Mouse (Mus musculus) ES-Bruce4 (cell line): ENCODE results near the gene Mxd3. TPM values are rescaled to one million over a fixed set of nuclear protein-coding genes. Genes with fewer than 3 reads are reported as not detected.

Experiments used
- H3K27ac ChIP-seq: 2 replicates; pipeline ENCODE4 v1.5.1; 2012; ENCODE audit warnings: low read length, inconsistent platforms; ENCODE audit not compliant: insufficient read depth
- H3K27me3 ChIP-seq: 2 replicates; pipeline ENCODE4 v1.6.1; 2012; ENCODE audit warnings: mild to moderate bottlenecking, low read length, inconsistent platforms; ENCODE audit not compliant: control insufficient read depth, poor library complexity, insufficient read depth, severe bottlenecking
- H3K36me3 ChIP-seq: 2 replicates; pipeline ENCODE4 v1.6.1; 2012; ENCODE audit warnings: inconsistent platforms, mild to moderate bottlenecking, low read length, moderate library complexity; ENCODE audit not compliant: control insufficient read depth, poor library complexity, insufficient read depth, severe bottlenecking
- H3K4me1 ChIP-seq: one replicate; pipeline ENCODE4 v1.8.1; 2011; ENCODE audit warnings: low read length; ENCODE audit not compliant: control insufficient read depth, insufficient read depth
- H3K4me3 ChIP-seq: 2 replicates; pipeline ENCODE4 v1.5.1; 2011; ENCODE audit warnings: low read depth, mild to moderate bottlenecking, low read length
- H3K9ac ChIP-seq: 2 replicates; pipeline ENCODE4 v1.6.1; 2012; ENCODE audit warnings: low read depth, mild to moderate bottlenecking, inconsistent platforms; ENCODE audit not compliant: poor library complexity, severe bottlenecking
- H3K9me3 ChIP-seq: replicated peaks from 2 replicates; pipeline ENCODE4 v1.6.1; 2012; ENCODE audit warnings: mild to moderate bottlenecking, low read length, inconsistent platforms; ENCODE audit not compliant: control insufficient read depth, poor library complexity, insufficient read depth, severe bottlenecking
- CTCF ChIP-seq: IDR thresholded peaks from one replicate; pipeline ENCODE4 v1.8.1; 2011; ENCODE audit warnings: low read depth, low read length
- EP300 ChIP-seq: IDR thresholded peaks from 2 replicates; pipeline ENCODE4 v1.6.1; 2011; ENCODE audit warnings: low read depth, low read length; ENCODE audit not compliant: insufficient read depth
- POLR2A ChIP-seq: IDR thresholded peaks from one replicate; pipeline ENCODE4 v1.8.1; 2011; ENCODE audit warnings: low read length; ENCODE audit not compliant: insufficient read depth
- polyA plus RNA-seq: library from polyadenylated mRNA; stranded (reverse); fragments of >200 nt; gene quantifications from 2 replicates; pipeline ENCODE4 v1.2.4, GENCODE M21; 2011; ENCODE audit warnings: low read depth; ENCODE audit not compliant: missing spikeins, insufficient read depth, insufficient read length

The Mxd3 gene
- polyA plus RNA-seq, 1 experiment = 6.5 TPM

- no peak overlapping the region for H3K9ac ChIP-seq
- H3K27ac ChIP-seq = no peak overlapping the region
- TF ChIP-seq EP300 (no peak), POLR2A (no peak), CTCF (no peak)
- no peak overlapping the region for H3K4me3 ChIP-seq
- no peaks in the 10 kb centered on the region for H3K27me3 ChIP-seq
- no peaks in the 10 kb centered on the region for H3K9me3 ChIP-seq
- peaks cover 9% of the 10 kb centered on the region for H3K4me1 ChIP-seq
- peaks cover 15% of the 10 kb centered on the region for H3K36me3 ChIP-seq
Measured at GRCm38 (mm10) chr13:55328171-55328570, 1.5 kb downstream of the Mxd3 start.

- Histone ChIP-seq H3K9ac (no peak overlapping the region), H3K4me3 (no peak overlapping the region), H3K4me1 (peaks cover 9% of the 10 kb centered on the region), H3K9me3 (no peaks in the 10 kb centered on the region), H3K36me3 (peaks cover 16% of the 10 kb centered on the region), H3K27me3 (no peaks in the 10 kb centered on the region), H3K27ac (no peak overlapping the region)
- peak; percentile 95 for TF ChIP-seq CTCF
- TF ChIP-seq EP300 = no peak
Measured at GRCm38 (mm10) chr13:55327633-55328032, 2.0 kb downstream of the Mxd3 start.

GRCm38 (mm10) chr13:55327169-55327568 is 2.5 kb downstream of the Mxd3 start:
- H3K36me3 ChIP-seq = peaks cover 16% of the 10 kb centered on the region
- no peak overlapping the region for H3K4me3 ChIP-seq
- H3K9me3 ChIP-seq = no peaks in the 10 kb centered on the region
- H3K9ac ChIP-seq = no peak overlapping the region
- TF ChIP-seq EP300 (no peak), CTCF (no peak), POLR2A (no peak)
- peaks cover 9% of the 10 kb centered on the region for H3K4me1 ChIP-seq
- no peak overlapping the region for H3K27ac ChIP-seq
- H3K27me3 ChIP-seq = no peaks in the 10 kb centered on the region

GRCm38 (mm10) chr13:55325596-55325995 is 4.0 kb downstream of the Mxd3 start:
- Histone ChIP-seq H3K9me3 (no peaks in the 10 kb centered on the region), H3K4me3 (no peak overlapping the region), H3K36me3 (peaks cover 16% of the 10 kb centered on the region), H3K4me1 (peaks cover 5% of the 10 kb centered on the region), H3K27me3 (no peaks in the 10 kb centered on the region), H3K27ac (peak overlapping the region; percentile 51), H3K9ac (0 out of 2 replicates have a peak overlapping the region, but pooled peaks have one; percentile 23)
- no peak for TF ChIP-seq EP300
- TF ChIP-seq CTCF = no peak
- no peak for TF ChIP-seq POLR2A

GRCm38 (mm10) chr13:55322130-55322825 is 7.3 kb downstream of the Mxd3 start:
- Histone ChIP-seq H3K9me3 (no peaks in the 10 kb centered on the region), H3K4me1 (no peaks in the 10 kb centered on the region), H3K27ac (peak overlapping the region; percentile 8; the same call in 1 of the 2 replicates), H3K4me3 (peak overlapping the region; percentile 87), H3K27me3 (no peaks in the 10 kb centered on the region), H3K9ac (peak overlapping the region; percentile 82), H3K36me3 (peaks cover 16% of the 10 kb centered on the region)
- TF ChIP-seq EP300 = no peak
- peak; percentile 27 for TF ChIP-seq CTCF

GRCm38 (mm10) chr13:55321434-55322129 is 8.0 kb downstream of the Mxd3 start, which contains the start of gene Rab24:
Gene Rab24 (minus strand): TSS chr13:55321946.
- TF ChIP-seq POLR2A (peak; percentile 42), CTCF (no peak), EP300 (no peak)
- Histone ChIP-seq H3K4me3 (peak within 1 kb of the TSS; percentile 87), H3K4me1 (no peaks in the 10 kb centered on the region), H3K27ac (peak within 1 kb of the TSS; percentile 8; the same call in 1 of the 2 replicates), H3K27me3 (no peaks in the 10 kb centered on the region), H3K36me3 (peaks cover 16% of the 10 kb centered on the region), H3K9me3 (no peaks in the 10 kb centered on the region), H3K9ac (peak within 1 kb of the TSS; percentile 82)
